Mouse (Mus musculus): Measurements from ENCODE around the gene Gm17693. TPM values are rescaled to one million over a fixed set of nuclear protein-coding genes. Genes with fewer than 3 reads are reported as not detected.
"Not testable (repeated sequence)": the region's sequence is repeated elsewhere in the genome, so short reads cannot be mapped to it uniquely, and the experiment has no call there.

Gm17693 gene
- not detected in 2 replicates for polyA plus RNA-seq (2016; fragmentation: Nextera tagmentation; extraction: Ambion mirVana)

DNA sequence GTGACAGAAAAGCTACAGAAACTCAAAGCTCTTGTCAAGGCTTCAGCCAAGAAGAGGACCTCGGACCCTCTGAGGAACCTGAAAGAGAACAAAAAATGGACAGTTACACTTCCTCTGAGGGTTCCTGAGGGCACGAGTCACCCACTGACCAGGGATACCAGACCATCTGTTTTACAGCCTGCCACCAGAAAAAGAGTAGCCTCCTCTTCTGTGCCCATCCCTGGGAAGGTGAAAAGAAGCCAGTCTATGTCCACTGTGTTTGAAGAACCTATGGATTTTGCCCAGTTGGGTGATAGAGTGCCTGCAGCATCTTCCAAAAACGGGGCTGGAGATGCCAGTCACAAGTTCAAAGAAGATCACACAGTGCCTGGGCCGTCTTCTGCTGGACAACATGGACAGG lies at the start of gene Gm17693:
Gene Gm17693 (plus strand): TSS at position 301 of the 400 bp plus-strand sequence.
- WGBS: no CpG with 5 or more reads among the region's 4 CpGs

More for the DNA sequence above, at the start of gene Gm17693:
- H3K4me1 ChIP-seq (replicated peaks); H3K4me3 ChIP-seq; DNase-seq (ENCODE audit: low spot score); H3K36me3 ChIP-seq; H3K27me3 ChIP-seq (ENCODE audit: insufficient read depth, poor library complexity, severe bottlenecking); H3K9me3 ChIP-seq; H3K27ac ChIP-seq: not testable (repeated sequence)
